Mouse (Mus musculus) midbrain, embryonic 16.5 days (tissue): ENCODE results near the gene Cpm. TPM values are rescaled to one million over a fixed set of nuclear protein-coding genes. Genes with fewer than 3 reads are reported as not detected.

ENCODE experiments used
- ATAC-seq: fragments of 200-750 bp; cut with Nextera tagmentation; 2 replicates; pipeline ENCODE4 v1.8.0; 2017; ENCODE audit warnings: moderate TSS enrichment
- H3K27ac ChIP-seq: fragments of 300-500 bp; sonication (generic); 2 replicates; pipeline ENCODE4 v1.5.1; 2014; ENCODE audit warnings: mild to moderate bottlenecking, low read length, mixed read lengths
- H3K27me3 ChIP-seq: fragments of 300-500 bp; sonication (generic); 2 replicates; pipeline ENCODE4 v1.6.1; 2014; ENCODE audit warnings: low read depth, low read length, mixed read lengths; ENCODE audit not compliant: control insufficient read depth, insufficient read depth
- H3K36me3 ChIP-seq: fragments of 300-500 bp; sonication (generic); 2 replicates; pipeline ENCODE4 v1.6.1; 2014; ENCODE audit warnings: mild to moderate bottlenecking, low read length, moderate library complexity, mixed read lengths; ENCODE audit not compliant: control insufficient read depth, insufficient read depth
- H3K4me1 ChIP-seq: fragments of 300-500 bp; sonication (generic); 2 replicates; pipeline ENCODE4 v1.6.1; 2014; ENCODE audit warnings: mild to moderate bottlenecking, low read length, mixed read lengths; ENCODE audit not compliant: control insufficient read depth, insufficient read depth
- H3K4me2 ChIP-seq: fragments of 300-500 bp; sonication (generic); 2 replicates; pipeline ENCODE4 v1.6.1; 2014; ENCODE audit warnings: mild to moderate bottlenecking, low read length, mixed read lengths
- H3K4me3 ChIP-seq: fragments of 300-500 bp; sonication (generic); 2 replicates; pipeline ENCODE4 v1.5.1; 2014; ENCODE audit warnings: low read depth, mild to moderate bottlenecking, low read length, moderate library complexity, mixed read lengths
- H3K9ac ChIP-seq: fragments of 300-500 bp; sonication (generic); 2 replicates; pipeline ENCODE4 v1.6.1; 2014; ENCODE audit warnings: low read depth, low read length, mixed read lengths
- H3K9me3 ChIP-seq: fragments of 300-500 bp; sonication (generic); replicated peaks from 2 replicates; pipeline ENCODE4 v1.6.1; 2014; ENCODE audit warnings: mild to moderate bottlenecking, low read length, mixed read lengths; ENCODE audit not compliant: control insufficient read depth, poor library complexity, severe bottlenecking
- WGBS: fragments of 180-500 bp; shearing (Covaris S2); extraction: QIAGEN DNeasy Blood & Tissue Kit; methylation state at CpG from one replicate; pipeline ENCODE4 v1.1.7; 2014; 5-methylcytosine and 5-hydroxymethylcytosine counted together
- polyA plus RNA-seq: library from polyadenylated mRNA; unstranded; fragments of >200 nt; fragmentation: Nextera tagmentation; extraction: Ambion mirVana; gene quantifications from 2 replicates; pipeline ENCODE4 v1.2.1, GENCODE M21; 2015

Cpm gene
- polyA plus RNA-seq, 1 experiment from 2014 or later, result 13.5 TPM

GRCm38 (mm10) chr10:117682858-117683733 is 53.8 kb downstream of the Cpm start:
- no peak overlapping the region for H3K27ac ChIP-seq
- no peaks in the 10 kb centered on the region for H3K36me3 ChIP-seq
- H3K9ac ChIP-seq, result no peak overlapping the region
- ATAC-seq, result no peak
- no peaks in the 10 kb centered on the region for H3K27me3 ChIP-seq
- 77% methylated on average over 30 of the region's 30 CpGs for WGBS
- H3K9me3 ChIP-seq, result no peaks in the 10 kb centered on the region
- no peak overlapping the region for H3K4me2 ChIP-seq
- H3K4me1 ChIP-seq, result no peaks in the 10 kb centered on the region
- no peak overlapping the region for H3K4me3 ChIP-seq

- Histone ChIP-seq H3K4me1 (no peaks in the 10 kb centered on the region), H3K27ac (no peak overlapping the region), H3K9me3 (no peaks in the 10 kb centered on the region), H3K36me3 (no peaks in the 10 kb centered on the region), H3K4me3 (no peak overlapping the region), H3K27me3 (no peaks in the 10 kb centered on the region), H3K9ac (no peak overlapping the region), H3K4me2 (no peak overlapping the region)
- 94% methylated on average over 9 of the region's 9 CpGs for WGBS
- no peak for ATAC-seq
Measured at GRCm38 (mm10) chr10:117683734-117684037, 54.4 kb downstream of the Cpm start.

- H3K9me3 ChIP-seq, result no peaks in the 10 kb centered on the region
- no peak overlapping the region for H3K4me2 ChIP-seq
- H3K4me3 ChIP-seq, result no peak overlapping the region
- no peaks in the 10 kb centered on the region for H3K4me1 ChIP-seq
- peaks cover 4% of the 10 kb centered on the region; the same call in 1 of the 2 replicates for H3K36me3 ChIP-seq
- no peak overlapping the region for H3K9ac ChIP-seq
- no peak for ATAC-seq
- no peak overlapping the region for H3K27ac ChIP-seq
- H3K27me3 ChIP-seq, result no peaks in the 10 kb centered on the region
- 89% methylated on average over 19 of the region's 19 CpGs for WGBS
Measured at GRCm38 (mm10) chr10:117684298-117685170, 55.2 kb downstream of the Cpm start.

GRCm38 (mm10) chr10:117685171-117685848 is 56.0 kb downstream of the Cpm start:
- Histone ChIP-seq H3K36me3 (peaks cover 9% of the 10 kb centered on the region), H3K9me3 (no peaks in the 10 kb centered on the region), H3K4me3 (no peak overlapping the region), H3K27me3 (no peaks in the 10 kb centered on the region), H3K9ac (no peak overlapping the region), H3K4me2 (no peak overlapping the region), H3K27ac (no peak overlapping the region), H3K4me1 (no peaks in the 10 kb centered on the region)
- WGBS, result 94% methylated on average over 15 of the region's 15 CpGs
- ATAC-seq, result no peak

GRCm38 (mm10) chr10:117685849-117686591 is 56.7 kb downstream of the Cpm start:
- 91% methylated on average over 13 of the region's 13 CpGs for WGBS
- Histone ChIP-seq H3K27ac (no peak overlapping the region), H3K9ac (no peak overlapping the region), H3K4me3 (no peak overlapping the region), H3K36me3 (peaks cover 14% of the 10 kb centered on the region), H3K4me1 (no peaks in the 10 kb centered on the region), H3K9me3 (no peaks in the 10 kb centered on the region), H3K4me2 (no peak overlapping the region), H3K27me3 (no peaks in the 10 kb centered on the region)
- no peak for ATAC-seq

GRCm38 (mm10) chr10:117687018-117687417 is 57.7 kb downstream of the Cpm start:
- H3K27me3 ChIP-seq, result no peaks in the 10 kb centered on the region
- no peak overlapping the region for H3K9ac ChIP-seq
- ATAC-seq, result no peak
- no peaks in the 10 kb centered on the region for H3K9me3 ChIP-seq
- H3K4me1 ChIP-seq, result no peaks in the 10 kb centered on the region
- H3K4me3 ChIP-seq, result no peak overlapping the region
- H3K36me3 ChIP-seq, result peaks cover 20% of the 10 kb centered on the region
- WGBS, result 89% methylated on average over 3 of the region's 3 CpGs
- no peak overlapping the region for H3K4me2 ChIP-seq
- H3K27ac ChIP-seq, result no peak overlapping the region

- Histone ChIP-seq H3K4me3 (no peak overlapping the region), H3K4me1 (no peaks in the 10 kb centered on the region), H3K27me3 (no peaks in the 10 kb centered on the region), H3K36me3 (peaks cover 25% of the 10 kb centered on the region), H3K9me3 (no peaks in the 10 kb centered on the region), H3K9ac (no peak overlapping the region), H3K4me2 (no peak overlapping the region), H3K27ac (no peak overlapping the region)
- ATAC-seq, result no peak
- WGBS, result 89% methylated on average over 7 of the region's 7 CpGs
Measured at GRCm38 (mm10) chr10:117687577-117687976, 58.3 kb downstream of the Cpm start.

GRCm38 (mm10) chr10:117688204-117689151 is 59.2 kb downstream of the Cpm start:
- Histone ChIP-seq H3K27me3 (no peaks in the 10 kb centered on the region), H3K4me1 (no peaks in the 10 kb centered on the region), H3K9ac (no peak overlapping the region), H3K9me3 (no peaks in the 10 kb centered on the region), H3K4me2 (no peak overlapping the region), H3K4me3 (no peak overlapping the region), H3K36me3 (peaks cover 26% of the 10 kb centered on the region), H3K27ac (no peak overlapping the region)
- 89% methylated on average over 13 of the region's 13 CpGs for WGBS
- ATAC-seq, result peak; percentile 39; the same call in 1 of the 2 replicates
